Mouse (Mus musculus): Measurements from ENCODE around the gene Slc35f1. TPM values are rescaled to one million over a fixed set of nuclear protein-coding genes. Genes with fewer than 3 reads are reported as not detected.

Slc35f1 gene
- polyA plus RNA-seq, 1 experiment from 2014 or later = 0.05 TPM

GRCm38 (mm10) chr10:52996886-52997285, 306.6 kb downstream of the Slc35f1 start:
- no peak for ATAC-seq

DNA sequence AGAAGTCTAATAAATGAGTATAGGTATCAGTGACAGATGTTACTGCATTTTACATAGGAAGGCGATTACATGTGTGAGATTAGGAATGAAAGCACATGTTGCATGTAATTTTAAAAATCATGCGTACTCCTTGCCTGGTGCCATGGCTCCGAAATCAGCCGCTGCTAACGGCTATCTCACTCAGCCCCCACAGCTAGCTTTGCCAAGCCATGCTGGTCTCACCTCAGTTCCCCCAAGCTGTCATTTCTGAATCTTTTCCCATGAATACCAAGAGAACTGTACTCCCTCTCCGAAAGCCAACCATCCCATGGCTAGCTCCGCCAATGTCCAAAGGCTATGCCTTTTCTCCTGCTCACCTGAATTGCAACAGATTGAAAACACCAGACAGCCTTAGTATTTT, 310.8 kb downstream of the Slc35f1 start:
- Histone ChIP-seq H3K27ac (ENCODE audit: low read length) (no peak overlapping the region), H3K36me3 (ENCODE audit: insufficient read depth, low read length) (no peaks in the 10 kb centered on the region), H3K4me1 (ENCODE audit: insufficient read depth, low read depth, low read length) (no peaks in the 10 kb centered on the region), H3K4me2 (replicated peaks; ENCODE audit: low read depth, low read length) (no peak overlapping the region), H3K9me3 (ENCODE audit: low read length) (no peaks in the 10 kb centered on the region), H3K4me3 (ENCODE audit: low read depth, low read length) (no peak overlapping the region), H3K27me3 (replicated peaks; ENCODE audit: insufficient read depth, low read length) (no peaks in the 10 kb centered on the region), H3K9ac (replicated peaks; ENCODE audit: low read depth) (no peak overlapping the region)
- TF ChIP-seq EP300 (IDR thresholded peaks at IDR 0.05) (no peak), CTCF (IDR thresholded peaks at IDR 0.05) (no peak)
- ATAC-seq = no peak
- DNase-seq (ENCODE audit: low spot score) = no peak
- WGBS = 93% methylated on average over 7 of the region's 7 CpGs

More at GRCm38 (mm10) chr10:52996886-52997285, 306.6 kb downstream of the Slc35f1 start:
- Histone ChIP-seq H3K9ac (replicated peaks; ENCODE audit: low read depth) (no peak overlapping the region), H3K27me3 (replicated peaks; ENCODE audit: insufficient read depth, low read length) (no peaks in the 10 kb centered on the region), H3K4me3 (ENCODE audit: low read depth, low read length) (no peak overlapping the region), H3K27ac (ENCODE audit: low read length) (no peak overlapping the region), H3K4me2 (replicated peaks; ENCODE audit: low read depth, low read length) (no peak overlapping the region), H3K36me3 (ENCODE audit: insufficient read depth, low read length) (no peaks in the 10 kb centered on the region), H3K9me3 (ENCODE audit: low read length) (no peaks in the 10 kb centered on the region), H3K4me1 (ENCODE audit: insufficient read depth, low read depth, low read length) (no peaks in the 10 kb centered on the region)
- DNase-seq (ENCODE audit: low spot score) = no peak
- WGBS = 66% methylated on average over 2 of the region's 2 CpGs
- TF ChIP-seq EP300 (IDR thresholded peaks at IDR 0.05) = no peak
- TF ChIP-seq CTCF (IDR thresholded peaks at IDR 0.05) = no peak

DNA sequence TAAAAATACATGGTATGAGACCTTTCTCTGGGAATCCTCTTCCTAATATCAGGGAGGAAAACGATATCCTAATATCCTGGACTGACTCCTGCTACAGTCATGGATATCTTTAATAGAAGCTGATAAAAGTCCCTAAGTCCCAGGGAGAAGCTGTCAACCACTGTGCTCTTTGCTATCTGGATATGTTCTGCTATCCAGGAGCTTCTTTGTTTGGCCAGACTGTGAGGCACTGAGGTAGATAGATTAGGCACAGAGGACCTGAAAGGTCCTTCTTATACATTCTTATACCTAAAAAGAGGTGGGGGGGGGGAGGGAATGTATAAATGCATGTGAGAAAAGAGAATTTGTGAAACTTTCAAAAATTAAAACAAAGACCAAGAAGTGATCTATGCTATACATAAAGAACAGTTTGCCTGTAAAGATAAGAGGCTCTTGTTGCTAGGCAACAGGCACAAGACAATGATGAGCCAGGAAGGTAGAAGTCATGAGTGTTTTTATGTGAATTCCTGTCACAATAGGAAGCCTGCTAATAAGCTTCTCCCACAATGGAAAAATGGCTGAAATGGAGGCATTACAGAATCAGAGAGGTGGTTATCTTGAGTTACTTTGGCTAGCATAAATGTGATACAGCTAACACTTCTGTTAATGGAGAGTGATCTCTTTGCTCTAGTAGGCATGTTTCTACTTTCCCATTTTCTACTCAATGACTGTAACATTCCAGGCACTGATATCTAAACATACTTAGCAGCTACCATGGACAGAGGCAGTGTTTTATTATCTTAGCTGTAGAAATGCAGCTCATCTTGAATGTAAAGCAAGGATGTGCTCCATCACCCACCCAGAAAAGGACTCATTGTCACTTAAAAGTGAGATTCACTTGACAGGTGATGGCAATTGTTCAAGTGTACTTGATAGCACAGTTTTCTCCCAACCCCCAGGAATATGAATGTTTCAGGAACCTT, 316.2 kb downstream of the Slc35f1 start:
- WGBS = 73% methylated on average over 1 of the region's 1 CpGs
- H3K4me1 ChIP-seq (ENCODE audit: insufficient read depth, low read depth, low read length) = no peaks in the 10 kb centered on the region
- no peaks in the 10 kb centered on the region for H3K36me3 ChIP-seq (ENCODE audit: insufficient read depth, low read length)
- H3K27ac ChIP-seq (ENCODE audit: low read length) = no peak overlapping the region
- H3K9me3 ChIP-seq (ENCODE audit: low read length) = no peaks in the 10 kb centered on the region
- ATAC-seq = no peak
- no peak for DNase-seq (ENCODE audit: low spot score)
- H3K4me2 ChIP-seq (replicated peaks; ENCODE audit: low read depth, low read length) = no peak overlapping the region
- no peak overlapping the region for H3K9ac ChIP-seq (replicated peaks; ENCODE audit: low read depth)
- TF ChIP-seq EP300 (IDR thresholded peaks at IDR 0.05) (no peak), CTCF (IDR thresholded peaks at IDR 0.05) (no peak)
- H3K4me3 ChIP-seq (ENCODE audit: low read depth, low read length) = no peak overlapping the region
- no peaks in the 10 kb centered on the region for H3K27me3 ChIP-seq (replicated peaks; ENCODE audit: insufficient read depth, low read length)

DNA sequence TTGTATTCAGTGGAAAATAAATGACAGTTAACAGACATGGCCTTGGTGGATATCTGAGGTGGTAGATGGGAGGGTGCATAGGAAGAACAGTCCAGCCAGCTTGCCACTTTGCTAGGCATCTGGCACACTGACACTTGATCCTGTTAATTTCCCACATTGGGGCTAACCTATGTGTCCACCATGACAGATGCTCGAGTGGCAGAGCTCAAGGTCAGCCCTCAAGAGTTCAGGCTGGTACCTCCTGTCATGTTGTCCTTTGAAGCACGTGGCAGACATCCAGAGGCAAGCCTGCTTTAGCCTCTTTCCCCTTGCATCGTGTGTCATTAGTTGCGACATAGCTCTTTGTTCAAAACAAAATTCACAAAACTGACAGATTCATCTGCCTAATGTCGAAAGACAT, 323.5 kb downstream of the Slc35f1 start:
- TF ChIP-seq CTCF (IDR thresholded peaks at IDR 0.05) (no peak), EP300 (IDR thresholded peaks at IDR 0.05) (no peak)
- no peak overlapping the region for H3K27ac ChIP-seq (ENCODE audit: low read length)
- ATAC-seq = no peak
- H3K9ac ChIP-seq (replicated peaks; ENCODE audit: low read depth) = no peak overlapping the region
- DNase-seq (ENCODE audit: low spot score) = no peak
- H3K9me3 ChIP-seq (ENCODE audit: low read length) = no peaks in the 10 kb centered on the region
- 49% methylated on average over 5 of the region's 5 CpGs for WGBS
- no peaks in the 10 kb centered on the region for H3K4me1 ChIP-seq (ENCODE audit: insufficient read depth, low read depth, low read length)
- H3K4me3 ChIP-seq (ENCODE audit: low read depth, low read length) = no peak overlapping the region
- H3K4me2 ChIP-seq (replicated peaks; ENCODE audit: low read depth, low read length) = no peak overlapping the region
- no peaks in the 10 kb centered on the region for H3K27me3 ChIP-seq (replicated peaks; ENCODE audit: insufficient read depth, low read length)
- no peaks in the 10 kb centered on the region for H3K36me3 ChIP-seq (ENCODE audit: insufficient read depth, low read length)

- no peak overlapping the region for H3K27ac ChIP-seq (ENCODE audit: low read length)
- 55% methylated on average over 4 of the region's 4 CpGs for WGBS
- H3K36me3 ChIP-seq (ENCODE audit: insufficient read depth, low read length) = no peaks in the 10 kb centered on the region
- TF ChIP-seq CTCF (IDR thresholded peaks at IDR 0.05) (no peak), EP300 (IDR thresholded peaks at IDR 0.05) (no peak)
- ATAC-seq = no peak
- H3K9me3 ChIP-seq (ENCODE audit: low read length) = no peaks in the 10 kb centered on the region
- DNase-seq (ENCODE audit: low spot score) = no peak
- H3K4me2 ChIP-seq (replicated peaks; ENCODE audit: low read depth, low read length) = no peak overlapping the region
- H3K27me3 ChIP-seq (replicated peaks; ENCODE audit: insufficient read depth, low read length) = no peaks in the 10 kb centered on the region
- H3K4me1 ChIP-seq (ENCODE audit: insufficient read depth, low read depth, low read length) = no peaks in the 10 kb centered on the region
- no peak overlapping the region for H3K9ac ChIP-seq (replicated peaks; ENCODE audit: low read depth)
- no peak overlapping the region for H3K4me3 ChIP-seq (ENCODE audit: low read depth, low read length)
Observed at GRCm38 (mm10) chr10:53028454-53028853, 338.1 kb downstream of the Slc35f1 start.

GRCm38 (mm10) chr10:53035202-53035601, 344.9 kb downstream of the Slc35f1 start:
- ATAC-seq (no peak), DNase-seq (ENCODE audit: low spot score) (no peak)
- 26% methylated on average over 1 of the region's 1 CpGs for WGBS

More at GRCm38 (mm10) chr10:53035202-53035601, 344.9 kb downstream of the Slc35f1 start:
- Histone ChIP-seq H3K36me3 (ENCODE audit: insufficient read depth, low read length) (no peaks in the 10 kb centered on the region), H3K4me2 (replicated peaks; ENCODE audit: low read depth, low read length) (no peak overlapping the region), H3K27me3 (replicated peaks; ENCODE audit: insufficient read depth, low read length) (no peaks in the 10 kb centered on the region), H3K4me1 (ENCODE audit: insufficient read depth, low read depth, low read length) (no peaks in the 10 kb centered on the region), H3K4me3 (ENCODE audit: low read depth, low read length) (no peak overlapping the region), H3K9ac (replicated peaks; ENCODE audit: low read depth) (no peak overlapping the region), H3K27ac (ENCODE audit: low read length) (no peak overlapping the region), H3K9me3 (ENCODE audit: low read length) (no peaks in the 10 kb centered on the region)
- TF ChIP-seq CTCF (IDR thresholded peaks at IDR 0.05) = no peak
- no peak for TF ChIP-seq EP300 (IDR thresholded peaks at IDR 0.05)
